Mouse (Mus musculus): ENCODE results near the gene Gabarapl1. TPM values are rescaled to one million over a fixed set of nuclear protein-coding genes. Genes with fewer than 3 reads are reported as not detected.
"Not testable (repeated sequence)": the region's sequence is repeated elsewhere in the genome, so short reads cannot be mapped to it uniquely, and the experiment has no call there.

Gene Gabarapl1
- polyA plus RNA-seq (2016; fragmentation: Nextera tagmentation; extraction: Ambion mirVana) = 56.4 and 56.6 TPM in 2 replicates

DNA sequence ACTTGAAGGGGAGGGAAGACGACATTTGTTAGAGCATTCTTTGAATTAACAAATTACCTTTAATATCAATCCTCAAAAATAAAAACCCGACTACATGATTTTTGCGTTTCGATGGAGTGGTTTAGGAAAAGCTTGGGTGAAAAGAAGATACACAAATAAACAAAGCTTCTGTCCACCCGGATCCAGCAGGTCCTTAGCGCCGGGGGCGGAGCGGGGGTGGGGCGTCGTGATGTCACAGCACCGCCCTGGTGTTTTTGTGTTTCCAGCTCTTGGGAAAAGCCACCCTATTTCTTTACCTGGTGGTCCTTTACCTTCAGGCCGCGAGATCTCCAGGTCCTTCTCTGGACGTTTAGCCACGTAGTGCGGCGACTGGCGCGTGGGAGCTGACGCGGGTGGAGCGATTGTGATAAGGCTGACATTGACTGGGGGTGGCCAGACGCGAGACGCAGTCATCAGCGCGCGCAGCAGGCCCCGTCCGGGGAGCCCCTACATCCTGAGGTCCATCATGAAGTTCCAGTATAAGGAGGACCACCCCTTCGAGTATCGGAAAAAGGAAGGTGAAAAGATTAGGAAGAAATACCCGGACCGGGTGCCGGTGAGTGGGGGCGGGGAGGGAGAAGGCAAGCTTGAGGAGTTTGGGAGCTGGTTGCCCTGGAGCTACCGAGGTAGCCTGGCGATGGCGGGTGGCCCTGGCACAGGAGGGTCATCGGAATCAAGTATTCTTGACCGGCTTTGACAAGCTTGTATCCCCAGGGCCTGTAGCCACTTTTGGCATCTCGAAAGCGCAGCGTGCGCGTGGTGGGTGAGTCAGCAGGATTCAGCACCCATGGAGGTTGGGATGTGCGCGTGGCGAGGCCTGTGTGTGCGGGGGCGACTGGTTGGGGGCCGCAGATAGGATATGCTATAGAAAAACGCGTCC is at the start of gene Gabarapl1:
Gabarapl1 (plus strand) TSS at position 219 of the 919 bp plus-strand sequence.
- H3K9ac ChIP-seq = peak within 1 kb of the TSS; percentile 66
- H3K36me3 ChIP-seq = no peaks in the 10 kb centered on the region; the same call in 1 of the 2 replicates
- H3K4me2 ChIP-seq (replicated peaks) = peak within 1 kb of the TSS; percentile 76
- ATAC-seq (ENCODE audit: insufficient number of reproducible peaks, insufficient read depth, low FRiP score, low TSS enrichment) = peak; percentile 78
- no peaks in the 10 kb centered on the region for H3K27me3 ChIP-seq
- H3K27ac ChIP-seq = peak within 1 kb of the TSS; percentile 46
- WGBS = under 1% methylated on average over 55 of the region's 55 CpGs
- H3K4me1 ChIP-seq = peaks cover 9% of the 10 kb centered on the region; the same call in 1 of the 2 replicates
- H3K9me3 ChIP-seq = no peaks in the 10 kb centered on the region
- peak within 1 kb of the TSS; percentile 85 for H3K4me3 ChIP-seq

DNA sequence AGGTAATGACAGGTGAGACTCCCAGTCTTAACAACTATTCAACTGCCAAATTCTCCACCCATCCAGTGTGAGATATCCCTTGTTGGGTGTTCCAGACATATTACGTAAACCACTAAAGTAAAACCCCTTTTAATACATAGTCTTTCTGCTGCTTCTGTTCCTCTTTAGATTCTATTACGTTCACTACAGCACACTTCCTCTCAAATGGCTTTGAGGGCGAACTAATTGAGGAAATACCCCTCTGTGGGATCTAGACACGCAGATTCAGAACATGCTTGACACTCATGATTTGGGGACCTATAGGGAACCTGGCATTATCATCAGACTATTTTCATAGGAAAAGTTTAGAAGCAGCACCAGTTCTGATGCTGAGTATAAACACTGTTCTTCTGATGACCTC is 38.0 kb upstream of the Gabarapl1 start:
- Histone ChIP-seq H3K27ac (no peak overlapping the region), H3K4me2 (replicated peaks) (no peak overlapping the region), H3K9ac (no peak overlapping the region), H3K9me3 (no peaks in the 10 kb centered on the region), H3K4me1 (no peaks in the 10 kb centered on the region), H3K36me3 (no peaks in the 10 kb centered on the region), H3K4me3 (no peak overlapping the region), H3K27me3 (no peaks in the 10 kb centered on the region)
- 82% methylated on average over 4 of the region's 4 CpGs for WGBS
- no peak for ATAC-seq (ENCODE audit: insufficient number of reproducible peaks, insufficient read depth, low FRiP score, low TSS enrichment)

DNA sequence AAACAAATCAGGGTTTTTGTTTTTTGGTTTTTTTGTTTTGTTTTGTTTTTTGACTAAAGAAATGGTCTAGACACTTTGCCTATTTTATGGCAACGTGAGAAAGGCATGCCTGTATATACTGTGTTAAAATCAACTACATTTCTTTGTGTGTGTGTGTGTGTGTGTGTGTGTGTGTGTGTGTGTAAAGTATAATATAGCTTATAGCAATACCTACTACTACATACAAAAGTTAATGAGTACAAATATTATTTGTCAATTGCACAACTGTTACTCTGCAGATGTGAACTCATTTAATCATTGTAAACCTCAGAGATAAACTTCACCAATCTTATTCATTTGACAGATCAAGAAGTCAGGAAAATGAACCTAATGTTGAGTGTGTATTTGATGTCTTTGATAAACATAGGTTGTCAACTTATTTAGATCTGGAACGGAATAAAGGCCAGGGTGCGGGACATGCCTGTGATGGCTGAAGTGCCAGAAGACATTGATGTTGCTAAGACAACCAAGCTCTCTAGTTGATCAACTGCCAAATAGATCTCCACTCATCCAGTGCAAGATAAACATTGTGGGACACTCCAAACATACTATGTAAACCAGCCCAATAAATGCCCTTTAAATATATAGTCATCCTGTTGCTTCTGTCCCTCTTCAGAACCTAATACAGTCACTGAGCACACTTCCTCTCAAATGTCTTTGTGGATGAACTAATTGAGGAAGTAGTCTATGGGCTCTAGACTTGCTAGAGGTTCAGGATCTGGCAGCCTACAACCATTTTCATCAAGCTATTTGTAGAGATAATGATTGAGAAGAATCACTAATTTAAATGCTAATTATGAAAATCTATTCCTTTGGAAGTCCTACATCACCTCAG is 35.4 kb upstream of the Gabarapl1 start:
- H3K9me3 ChIP-seq = no peaks in the 10 kb centered on the region
- H3K36me3 ChIP-seq = no peaks in the 10 kb centered on the region
- WGBS = 86% methylated on average over 3 of the region's 3 CpGs
- H3K9ac ChIP-seq = no peak overlapping the region
- ATAC-seq (ENCODE audit: insufficient number of reproducible peaks, insufficient read depth, low FRiP score, low TSS enrichment) = no peak
- no peaks in the 10 kb centered on the region for H3K4me1 ChIP-seq
- no peaks in the 10 kb centered on the region for H3K27me3 ChIP-seq
- no peak overlapping the region for H3K4me2 ChIP-seq (replicated peaks)
- H3K4me3 ChIP-seq = no peak overlapping the region
- H3K27ac ChIP-seq = no peak overlapping the region

DNA sequence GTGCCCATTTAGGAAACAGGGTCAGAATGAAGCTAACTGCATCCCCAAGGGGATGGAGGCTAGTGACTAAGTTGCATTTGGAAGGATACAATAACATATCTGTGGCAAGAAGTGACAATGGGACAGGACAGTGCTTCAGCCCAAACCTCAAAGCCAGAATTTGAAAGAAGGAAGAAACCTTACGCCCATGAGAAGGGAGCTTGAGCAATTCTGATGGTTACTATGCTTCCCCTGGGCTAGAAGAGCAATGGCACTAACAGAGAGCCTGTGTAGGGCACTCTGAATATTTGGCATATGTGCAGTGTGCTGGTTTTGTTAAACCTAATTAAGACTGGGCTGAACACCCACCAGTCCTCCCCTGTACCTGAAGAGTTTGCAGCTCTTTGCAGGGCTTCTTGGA is 33.4 kb upstream of the Gabarapl1 start:
- not testable (repeated sequence) for H3K36me3 ChIP-seq; ATAC-seq (ENCODE audit: insufficient number of reproducible peaks, insufficient read depth, low FRiP score, low TSS enrichment); H3K4me3 ChIP-seq; H3K4me2 ChIP-seq (replicated peaks); H3K4me1 ChIP-seq; H3K27me3 ChIP-seq; H3K9ac ChIP-seq; H3K27ac ChIP-seq; H3K9me3 ChIP-seq
- 91% methylated on average over 1 of the region's 1 CpGs for WGBS

DNA sequence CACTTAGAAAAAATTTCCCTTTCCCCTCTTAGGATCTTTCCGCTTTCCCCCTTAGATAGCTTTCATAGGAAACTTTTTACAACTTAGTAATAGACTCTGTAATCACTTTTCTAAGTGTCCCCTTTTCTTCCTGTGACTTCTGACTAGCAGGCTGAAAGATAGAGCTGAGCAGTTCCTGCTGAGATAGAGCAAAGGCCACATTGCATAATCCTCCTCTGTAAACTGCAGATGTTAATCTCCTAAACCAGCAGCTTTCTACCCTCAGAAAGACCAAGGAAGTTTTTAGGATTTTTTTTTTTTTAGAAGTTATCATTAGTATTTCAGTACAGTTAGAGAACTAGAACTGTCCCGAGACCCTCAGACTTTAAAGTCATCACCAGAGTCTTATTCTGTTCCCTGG is 29.5 kb upstream of the Gabarapl1 start:
- no peak overlapping the region for H3K9ac ChIP-seq
- no peaks in the 10 kb centered on the region for H3K36me3 ChIP-seq
- H3K27ac ChIP-seq = no peak overlapping the region
- no peak for ATAC-seq (ENCODE audit: insufficient number of reproducible peaks, insufficient read depth, low FRiP score, low TSS enrichment)
- 77% methylated on average over 2 of the region's 2 CpGs for WGBS
- H3K4me3 ChIP-seq = no peak overlapping the region
- H3K4me1 ChIP-seq = no peaks in the 10 kb centered on the region
- H3K27me3 ChIP-seq = no peaks in the 10 kb centered on the region
- H3K9me3 ChIP-seq = 0 out of 2 replicates have a peak, but pooled peaks cover 3% of the 10 kb centered on the region
- no peak overlapping the region for H3K4me2 ChIP-seq (replicated peaks)

DNA sequence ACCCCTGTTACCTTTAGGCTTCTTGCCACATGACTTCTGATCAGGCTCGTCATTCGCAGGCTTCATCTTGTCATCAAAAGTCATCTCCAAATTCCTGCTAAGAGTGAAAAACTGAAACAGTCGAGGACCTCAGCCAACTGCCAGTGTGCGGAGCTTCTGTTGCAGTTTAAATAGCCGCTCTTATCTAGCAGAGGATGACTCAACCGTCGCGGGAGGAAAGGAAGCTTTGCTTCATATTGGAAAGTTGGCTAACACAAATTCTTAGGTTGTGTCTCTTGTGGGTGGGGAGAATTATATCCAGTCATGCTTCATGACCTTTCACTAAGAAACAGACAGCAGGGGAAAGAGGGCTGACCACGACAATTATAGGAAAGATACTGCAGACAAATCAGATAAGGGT is 25.9 kb upstream of the Gabarapl1 start, which contains the start of gene Olr1:
Olr1 (minus strand) TSS at position 142 of the 400 bp plus-strand sequence.
- Histone ChIP-seq H3K4me3 (no peak within 1 kb of the TSS), H3K36me3 (no peaks in the 10 kb centered on the region), H3K4me1 (no peaks in the 10 kb centered on the region), H3K27me3 (no peaks in the 10 kb centered on the region), H3K9me3 (0 out of 2 replicates have a peak, but pooled peaks cover 3% of the 10 kb centered on the region), H3K27ac (no peak within 1 kb of the TSS), H3K4me2 (replicated peaks) (no peak within 1 kb of the TSS), H3K9ac (no peak within 1 kb of the TSS)
- WGBS = 86% methylated on average over 9 of the region's 9 CpGs
- ATAC-seq (ENCODE audit: insufficient number of reproducible peaks, insufficient read depth, low FRiP score, low TSS enrichment) = no peak

DNA sequence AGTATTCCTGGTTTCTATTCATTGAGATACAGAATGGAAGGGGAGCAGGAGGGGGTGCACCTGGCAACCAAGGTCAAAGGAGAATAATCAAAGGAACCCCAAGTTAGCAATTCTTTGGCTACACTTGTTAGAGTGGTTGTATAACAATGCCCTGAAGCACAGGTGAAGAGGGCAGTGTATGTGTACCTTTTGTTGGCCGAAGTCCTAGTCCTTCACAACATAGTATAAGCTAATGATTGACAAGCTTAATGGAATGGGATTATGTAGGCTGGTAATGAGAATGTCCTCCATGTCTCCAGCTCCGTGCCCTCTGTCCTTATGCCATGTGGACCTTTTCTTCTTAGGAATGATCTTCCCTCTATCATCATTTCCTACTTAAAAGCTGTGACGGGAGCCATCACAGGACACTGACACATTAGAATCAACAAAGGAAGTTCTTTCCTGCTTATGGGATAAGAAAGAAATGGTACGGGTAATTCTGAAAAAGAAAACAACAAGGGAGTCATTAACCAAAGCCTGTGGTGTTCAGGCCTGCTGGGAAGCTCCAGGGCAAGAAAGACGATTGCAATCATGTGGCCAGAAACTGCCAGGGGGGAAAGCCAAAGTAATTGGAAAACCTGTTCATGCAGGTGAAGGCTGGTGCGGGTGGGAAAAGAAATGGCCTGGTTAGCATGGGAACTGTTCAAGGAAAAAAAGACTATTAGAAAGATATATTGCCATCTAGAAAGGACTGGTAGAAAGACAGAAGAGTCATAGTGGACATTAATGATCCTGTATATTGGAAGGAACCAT is 22.6 kb upstream of the Gabarapl1 start:
- no peak overlapping the region for H3K4me2 ChIP-seq (replicated peaks)
- no peaks in the 10 kb centered on the region for H3K27me3 ChIP-seq
- WGBS = 70% methylated on average over 6 of the region's 6 CpGs
- H3K9me3 ChIP-seq = no peaks in the 10 kb centered on the region
- no peak overlapping the region for H3K9ac ChIP-seq
- no peak overlapping the region for H3K27ac ChIP-seq
- H3K36me3 ChIP-seq = no peaks in the 10 kb centered on the region
- H3K4me3 ChIP-seq = no peak overlapping the region
- ATAC-seq (ENCODE audit: insufficient number of reproducible peaks, insufficient read depth, low FRiP score, low TSS enrichment) = no peak
- 0 out of 2 replicates have a peak, but pooled peaks cover 6% of the 10 kb centered on the region for H3K4me1 ChIP-seq

DNA sequence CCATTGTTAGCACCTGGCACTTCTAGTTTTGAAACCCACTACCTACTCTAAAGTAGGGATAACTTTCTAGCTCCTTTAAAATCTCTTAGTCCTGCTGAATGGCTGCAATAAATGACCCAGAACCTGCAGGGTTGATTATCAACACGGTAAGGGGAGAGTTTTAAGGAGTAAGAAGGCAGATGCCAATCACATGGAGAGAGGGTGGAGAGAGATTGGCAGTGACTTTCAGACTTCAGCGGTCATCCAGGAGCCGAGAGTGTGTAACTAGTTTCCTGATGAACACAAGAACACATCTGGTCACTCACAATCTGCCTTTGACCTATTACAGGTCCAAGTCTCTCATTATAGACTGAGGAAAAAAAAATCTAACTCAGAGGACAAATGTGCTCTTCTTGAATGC is 20.6 kb upstream of the Gabarapl1 start, which contains the start of gene Tmem52b:
Tmem52b (plus strand) TSS at position 189 of the 400 bp plus-strand sequence.
- 65% methylated on average over 3 of the region's 3 CpGs for WGBS
- Histone ChIP-seq H3K4me1 (0 out of 2 replicates have a peak, but pooled peaks cover 6% of the 10 kb centered on the region), H3K27ac (no peak within 1 kb of the TSS), H3K4me2 (replicated peaks) (no peak within 1 kb of the TSS), H3K9ac (no peak within 1 kb of the TSS), H3K4me3 (no peak within 1 kb of the TSS), H3K36me3 (no peaks in the 10 kb centered on the region), H3K9me3 (no peaks in the 10 kb centered on the region), H3K27me3 (no peaks in the 10 kb centered on the region)
- no peak for ATAC-seq (ENCODE audit: insufficient number of reproducible peaks, insufficient read depth, low FRiP score, low TSS enrichment)

DNA sequence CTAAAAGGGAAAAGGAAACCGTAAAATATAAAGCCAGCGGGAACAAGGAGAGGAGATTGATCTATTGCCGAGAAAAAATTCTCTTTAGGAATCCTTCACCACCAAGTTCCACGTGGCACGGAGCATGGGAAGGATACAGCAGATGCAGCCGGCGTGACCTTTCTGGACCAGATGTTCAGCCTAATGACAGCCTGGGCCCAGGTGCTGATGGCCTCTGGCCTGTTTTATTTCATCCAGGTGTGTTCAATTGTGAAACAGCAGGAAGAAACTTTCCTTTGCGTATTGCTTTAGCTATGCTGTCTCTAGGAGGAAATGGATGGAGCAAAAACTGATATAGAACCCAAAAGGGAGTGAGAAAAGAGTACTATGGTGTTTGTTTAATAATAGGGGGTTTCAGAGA is 20.1 kb upstream of the Gabarapl1 start:
- Histone ChIP-seq H3K9me3 (no peaks in the 10 kb centered on the region), H3K9ac (no peak overlapping the region), H3K4me1 (0 out of 2 replicates have a peak, but pooled peaks cover 6% of the 10 kb centered on the region), H3K4me2 (replicated peaks) (no peak overlapping the region), H3K36me3 (no peaks in the 10 kb centered on the region), H3K27me3 (no peaks in the 10 kb centered on the region), H3K27ac (no peak overlapping the region), H3K4me3 (no peak overlapping the region)
- WGBS = 46% methylated on average over 8 of the region's 8 CpGs
- ATAC-seq (ENCODE audit: insufficient number of reproducible peaks, insufficient read depth, low FRiP score, low TSS enrichment) = no peak

DNA sequence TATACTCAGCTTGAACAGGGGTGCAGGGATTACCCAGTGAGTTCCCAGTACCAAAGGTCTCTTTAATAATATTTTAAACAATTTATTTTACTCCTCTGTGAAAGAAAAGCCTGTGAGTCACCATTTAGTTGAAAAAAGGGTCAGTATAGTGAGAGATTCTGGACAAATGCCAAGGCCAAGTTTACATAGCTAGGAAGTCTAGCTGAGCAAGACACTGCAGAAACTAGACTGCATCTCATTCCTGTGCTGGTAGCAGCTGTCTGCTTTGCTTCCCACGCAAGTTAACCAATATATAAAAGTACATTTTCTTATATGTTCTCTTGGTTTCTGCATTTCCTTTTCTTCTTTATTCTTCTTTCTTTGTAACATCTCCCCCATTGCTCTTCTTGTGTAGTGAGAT is 19.6 kb upstream of the Gabarapl1 start:
- Histone ChIP-seq H3K36me3 (no peaks in the 10 kb centered on the region), H3K4me2 (replicated peaks) (no peak overlapping the region), H3K27ac (no peak overlapping the region), H3K9ac (no peak overlapping the region), H3K27me3 (no peaks in the 10 kb centered on the region), H3K4me1 (0 out of 2 replicates have a peak, but pooled peaks cover 6% of the 10 kb centered on the region), H3K4me3 (no peak overlapping the region), H3K9me3 (no peaks in the 10 kb centered on the region)
- no peak for ATAC-seq (ENCODE audit: insufficient number of reproducible peaks, insufficient read depth, low FRiP score, low TSS enrichment)
- 69% methylated on average over 1 of the region's 1 CpGs for WGBS

DNA sequence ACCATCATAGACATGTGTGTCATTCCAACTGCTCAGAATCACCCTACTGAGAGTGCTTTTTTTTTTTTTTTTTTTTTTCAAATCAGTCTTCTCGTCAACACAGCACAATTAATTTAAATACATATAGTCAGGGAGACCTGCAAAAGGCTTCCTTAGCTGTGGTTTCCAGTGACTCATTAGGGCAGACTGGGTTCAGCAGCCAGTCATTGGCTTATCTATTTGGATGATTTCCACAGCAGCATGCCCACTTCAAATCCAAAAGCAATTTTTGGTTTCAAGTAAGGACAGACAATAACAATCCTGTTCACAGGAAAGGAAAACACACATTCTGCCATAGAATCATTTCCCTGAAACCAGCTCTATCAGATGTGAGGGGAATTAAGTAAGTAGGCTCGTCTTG is 18.6 kb upstream of the Gabarapl1 start:
- no peak overlapping the region for H3K4me3 ChIP-seq
- no peak overlapping the region for H3K4me2 ChIP-seq (replicated peaks)
- 0 out of 2 replicates have a peak, but pooled peaks cover 6% of the 10 kb centered on the region for H3K4me1 ChIP-seq
- no peak overlapping the region for H3K9ac ChIP-seq
- WGBS = 65% methylated on average over 2 of the region's 2 CpGs
- no peaks in the 10 kb centered on the region for H3K27me3 ChIP-seq
- no peak overlapping the region for H3K27ac ChIP-seq
- ATAC-seq (ENCODE audit: insufficient number of reproducible peaks, insufficient read depth, low FRiP score, low TSS enrichment) = no peak
- H3K9me3 ChIP-seq = no peaks in the 10 kb centered on the region
- H3K36me3 ChIP-seq = no peaks in the 10 kb centered on the region
